Mouse (Mus musculus) forebrain, embryonic 10.5 days (tissue): ENCODE measurements at regions not wholly inside any gene's neighbourhood (a gene's known extent, or its start where the extent isn't known, plus 50 kb on each side); places are given as distances from the start of the nearest gene placed in this dataset.

Experiments
- DNase-seq: peaks from one replicate; pipeline ENCODE4 v3.0.0-alpha.2; 2017; ENCODE audit warnings: low spot score; ENCODE audit errors: extremely low spot score
- H3K27ac ChIP-seq: fragments of 300-500 bp; sonication (generic); 2 replicates; pipeline ENCODE4 v1.5.1; 2016; ENCODE audit warnings: mild to moderate bottlenecking
- H3K27me3 ChIP-seq: fragments of 300-500 bp; sonication (generic); 2 replicates; pipeline ENCODE4 v1.6.1; 2016; ENCODE audit warnings: mild to moderate bottlenecking; ENCODE audit not compliant: poor library complexity, severe bottlenecking
- H3K36me3 ChIP-seq: fragments of 300-500 bp; sonication (generic); replicated peaks from 2 replicates; pipeline ENCODE4 v1.6.1; 2016; ENCODE audit warnings: mild to moderate bottlenecking, moderate library complexity
- H3K4me1 ChIP-seq: fragments of 300-500 bp; sonication (generic); 2 replicates; pipeline ENCODE4 v1.6.1; 2016
- H3K4me3 ChIP-seq: fragments of 300-500 bp; sonication (generic); 2 replicates; pipeline ENCODE4 v1.5.1; 2016; ENCODE audit warnings: mild to moderate bottlenecking, moderate library complexity
- H3K9me3 ChIP-seq: fragments of 300-500 bp; sonication (generic); 2 replicates; pipeline ENCODE4 v1.6.1; 2016; ENCODE audit warnings: mild to moderate bottlenecking, moderate library complexity
- WGBS: fragments of 180-500 bp; shearing (Covaris S2); methylation state at CpG from one replicate; pipeline ENCODE4 v1.1.7; 2016; 5-methylcytosine and 5-hydroxymethylcytosine counted together

DNA sequence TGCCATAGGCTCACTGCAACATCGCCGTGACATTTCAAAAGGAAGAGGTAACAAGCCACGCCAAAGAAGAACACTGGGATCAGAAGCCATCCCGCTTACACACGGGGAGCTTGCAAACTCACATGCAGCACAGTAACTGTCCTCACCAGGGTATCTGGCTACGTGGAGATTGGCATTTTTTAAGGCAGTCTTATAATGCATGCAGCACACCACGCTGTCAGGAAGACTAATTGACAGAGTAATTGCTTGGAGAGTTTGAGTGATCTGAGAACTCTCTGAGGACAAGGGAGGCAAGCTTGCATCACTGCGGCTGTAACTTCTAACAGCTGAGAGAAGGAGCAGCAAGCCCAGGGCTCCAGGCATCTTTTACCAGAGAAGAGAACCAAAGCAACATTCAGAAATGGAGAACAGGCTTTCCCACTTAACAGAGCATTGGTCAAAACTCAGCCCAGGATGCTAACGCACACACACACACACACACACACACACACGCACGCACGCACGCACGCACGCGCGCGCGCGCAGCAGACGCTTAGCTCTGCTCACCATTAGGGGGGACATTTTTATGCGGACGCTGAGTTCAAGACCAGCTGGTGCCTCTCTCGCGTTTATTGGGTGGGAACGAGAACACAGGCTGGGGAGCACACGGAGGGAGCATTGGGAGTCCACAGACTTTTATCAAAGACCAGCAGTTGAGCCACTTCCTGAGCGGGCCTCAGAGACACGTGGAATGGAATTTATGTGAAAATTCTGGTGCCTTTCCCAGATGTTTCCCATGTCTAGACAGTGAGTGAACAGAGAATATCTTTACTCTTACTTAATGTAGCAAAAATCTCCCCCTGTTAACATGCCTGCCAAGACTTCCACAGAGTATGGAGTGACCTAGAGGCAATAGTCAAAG, 66.6 kb downstream of the 1700129C05Rik start:
- WGBS, result 40% methylated on average over 29 of the region's 29 CpGs
- Histone ChIP-seq H3K36me3 (no peaks in the 10 kb centered on the region), H3K9me3 (no peaks in the 10 kb centered on the region), H3K27me3 (no peaks in the 10 kb centered on the region), H3K27ac (no peak overlapping the region), H3K4me1 (peaks cover 19% of the 10 kb centered on the region), H3K4me3 (peak overlapping the region; percentile 29)
- peak; percentile 19 for DNase-seq

DNA sequence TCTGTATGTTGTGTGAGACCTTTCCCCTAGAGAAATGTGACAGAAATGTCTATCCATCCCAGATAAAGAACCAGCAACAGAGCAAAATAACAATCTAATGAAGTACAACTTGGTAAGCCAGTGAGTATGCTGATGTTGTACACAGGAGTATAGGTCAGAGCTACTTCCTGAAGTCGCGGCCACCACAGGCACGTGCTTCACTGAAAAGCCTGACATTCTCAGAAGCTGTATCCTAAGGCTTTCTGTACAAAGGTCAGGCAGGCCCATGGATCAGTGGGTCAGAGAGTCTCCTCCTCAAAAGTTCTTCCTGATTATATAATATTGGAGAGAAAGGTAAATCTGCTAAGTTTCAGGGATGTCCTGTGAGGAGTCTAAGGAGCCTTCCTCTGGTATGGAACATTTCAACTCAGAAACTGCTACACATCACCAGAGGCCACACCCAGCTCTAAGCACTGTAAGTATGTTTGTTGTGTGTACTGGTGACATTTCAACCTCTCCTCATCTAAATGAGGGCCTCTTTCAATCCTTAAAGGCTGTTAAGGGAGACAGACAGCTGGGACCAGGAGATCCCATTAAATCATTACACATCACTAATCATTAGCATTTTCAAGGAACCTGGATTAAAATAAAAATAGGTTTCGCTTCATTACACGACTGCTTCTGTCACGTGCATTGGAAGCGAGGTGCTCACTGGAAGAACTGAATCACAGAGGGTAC, 70.2 kb downstream of the 1700129C05Rik start:
- 75% methylated on average over 7 of the region's 7 CpGs for WGBS
- Histone ChIP-seq H3K4me3 (no peak overlapping the region), H3K9me3 (no peaks in the 10 kb centered on the region), H3K27me3 (no peaks in the 10 kb centered on the region), H3K4me1 (peaks cover 19% of the 10 kb centered on the region), H3K27ac (no peak overlapping the region), H3K36me3 (no peaks in the 10 kb centered on the region)
- no peak for DNase-seq

DNA sequence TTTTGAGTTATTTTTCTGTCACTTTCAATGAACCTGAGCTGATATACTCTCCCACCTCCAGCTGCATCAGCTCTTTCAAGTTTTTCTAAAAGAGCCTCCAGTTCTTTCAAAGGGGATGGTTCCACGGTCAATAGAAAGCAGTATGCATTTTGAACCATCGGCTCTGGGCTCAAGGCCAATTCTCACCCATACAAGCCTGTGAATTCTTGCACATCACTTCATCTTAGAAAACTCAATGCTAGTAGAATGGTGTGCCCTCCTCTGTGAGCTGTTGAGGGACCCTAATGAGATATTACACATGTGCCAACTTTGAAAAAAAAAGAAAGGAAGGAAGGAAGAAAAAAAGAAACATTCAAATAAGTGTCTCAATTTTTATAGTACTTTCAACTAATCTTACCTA, 72.6 kb downstream of the 1700129C05Rik start:
- no peak overlapping the region for H3K27ac ChIP-seq
- WGBS, result 91% methylated on average over 2 of the region's 2 CpGs
- no peaks in the 10 kb centered on the region for H3K36me3 ChIP-seq
- H3K27me3 ChIP-seq, result no peaks in the 10 kb centered on the region
- DNase-seq, result no peak
- H3K9me3 ChIP-seq, result no peaks in the 10 kb centered on the region
- peaks cover 7% of the 10 kb centered on the region; the same call in 1 of the 2 replicates for H3K4me1 ChIP-seq
- no peak overlapping the region for H3K4me3 ChIP-seq

DNA sequence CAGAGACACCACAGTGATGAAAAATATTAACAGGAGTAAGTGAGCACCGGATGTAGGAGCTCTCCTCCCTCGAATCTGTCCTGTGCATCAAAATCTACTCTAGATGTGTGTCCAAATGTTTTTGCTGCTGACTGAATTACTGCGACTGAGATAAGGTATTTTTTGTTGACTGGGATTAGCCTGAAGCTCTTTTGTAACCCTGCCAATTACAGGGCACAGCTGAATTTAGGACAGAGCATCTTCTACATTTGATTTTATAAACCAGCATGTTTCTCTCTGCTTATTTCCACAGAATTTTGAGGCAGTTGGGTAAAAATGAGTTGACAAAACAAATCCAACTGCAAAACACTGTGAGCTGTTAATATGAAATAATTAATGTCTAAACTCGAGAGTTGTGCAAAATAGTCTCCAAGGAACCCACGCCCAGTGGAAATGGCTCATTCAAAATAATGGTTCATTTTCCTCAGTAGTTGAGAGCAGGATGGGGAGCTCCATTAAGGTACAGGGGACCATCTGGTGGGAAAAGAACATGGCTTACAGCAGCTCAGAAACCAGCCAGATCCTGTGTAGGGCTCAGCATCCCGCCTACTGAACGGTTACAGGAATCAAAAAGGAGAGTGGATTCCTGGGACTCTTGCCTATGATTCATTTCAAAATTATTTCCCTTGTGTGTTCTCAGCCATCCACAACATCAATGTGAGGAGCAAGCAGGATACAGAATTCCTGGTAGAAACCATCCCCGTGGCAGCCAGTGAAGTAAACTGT, 76.1 kb downstream of the 1700129C05Rik start:
- 88% methylated on average over 8 of the region's 8 CpGs for WGBS
- Histone ChIP-seq H3K4me1 (no peaks in the 10 kb centered on the region), H3K9me3 (no peaks in the 10 kb centered on the region), H3K4me3 (no peak overlapping the region), H3K36me3 (no peaks in the 10 kb centered on the region), H3K27ac (no peak overlapping the region), H3K27me3 (no peaks in the 10 kb centered on the region)
- DNase-seq, result no peak

DNA sequence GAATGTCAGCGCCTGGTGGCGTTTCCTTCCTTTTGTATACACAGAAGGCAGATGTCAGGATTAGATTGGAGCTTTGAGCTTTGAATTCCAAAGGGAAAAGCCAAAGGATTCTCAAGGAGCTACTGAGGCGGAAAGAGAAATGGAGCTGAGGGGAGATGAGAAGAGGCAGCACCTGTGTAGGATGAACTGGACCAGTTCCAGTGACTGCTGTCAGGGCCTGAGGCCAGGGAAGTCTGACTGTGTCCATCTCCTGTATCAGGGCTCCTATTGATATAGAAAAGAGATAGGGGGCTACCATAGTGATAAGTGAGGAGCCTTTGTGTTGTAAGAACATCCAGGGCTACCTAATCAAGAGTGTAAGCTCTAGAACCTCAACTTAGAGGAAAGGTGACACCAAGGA, 79.5 kb downstream of the 1700129C05Rik start:
- Histone ChIP-seq H3K27ac (no peak overlapping the region), H3K4me1 (no peaks in the 10 kb centered on the region), H3K27me3 (no peaks in the 10 kb centered on the region), H3K9me3 (no peaks in the 10 kb centered on the region), H3K4me3 (no peak overlapping the region), H3K36me3 (no peaks in the 10 kb centered on the region)
- WGBS, result 75% methylated on average over 3 of the region's 3 CpGs
- no peak for DNase-seq

DNA sequence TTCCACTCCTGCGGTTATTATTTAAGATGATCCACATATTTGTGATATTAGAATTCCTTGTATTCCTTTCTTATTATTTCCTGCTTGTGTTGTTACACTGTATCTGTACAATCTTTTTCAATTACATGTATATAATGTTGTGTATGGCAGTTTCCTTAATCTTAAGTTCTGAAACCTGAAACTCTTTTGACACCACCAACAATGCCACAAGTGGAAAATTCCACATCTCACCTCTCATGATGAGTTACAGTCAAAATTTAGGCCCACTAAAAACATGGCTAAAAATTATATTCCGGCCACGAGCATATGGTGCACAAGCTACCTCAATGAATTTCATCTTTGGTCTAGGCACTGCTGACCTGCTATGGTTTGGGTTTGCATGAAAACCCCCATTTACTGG, 85.9 kb downstream of the 1700129C05Rik start:
- 91% methylated on average over 3 of the region's 3 CpGs for WGBS
- Histone ChIP-seq H3K27ac (no peak overlapping the region), H3K4me1 (no peaks in the 10 kb centered on the region; the same call in 1 of the 2 replicates)

DNA sequence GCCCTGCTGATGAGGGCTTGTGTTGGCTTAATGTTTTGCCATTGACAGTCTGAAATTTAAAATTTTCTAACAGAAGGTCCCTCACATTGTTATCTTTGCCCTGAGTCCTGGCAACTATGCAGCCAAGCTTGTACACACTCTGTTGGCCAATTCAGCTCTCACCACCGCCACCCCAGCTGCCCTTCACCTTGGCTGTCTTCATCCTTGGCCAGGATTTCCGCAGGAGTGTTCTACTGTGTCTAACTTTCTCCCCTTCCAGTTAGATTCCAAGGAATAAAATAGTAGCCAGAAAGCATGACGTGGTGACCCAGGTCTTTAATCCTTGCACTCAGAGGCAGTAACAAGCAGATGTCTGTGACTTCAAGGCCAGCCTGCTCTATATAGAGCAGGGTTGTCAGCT, 87.4 kb downstream of the 1700129C05Rik start:
- no peaks in the 10 kb centered on the region for H3K9me3 ChIP-seq
- 91% methylated on average over 3 of the region's 3 CpGs for WGBS
- H3K4me3 ChIP-seq, result no peak overlapping the region
- no peaks in the 10 kb centered on the region for H3K36me3 ChIP-seq
- no peak for DNase-seq
- H3K27ac ChIP-seq, result no peak overlapping the region
- H3K27me3 ChIP-seq, result no peaks in the 10 kb centered on the region
- H3K4me1 ChIP-seq, result peaks cover 9% of the 10 kb centered on the region

More for the DNA sequence above, 85.9 kb downstream of the 1700129C05Rik start:
- Histone ChIP-seq H3K4me3 (no peak overlapping the region), H3K27me3 (no peaks in the 10 kb centered on the region), H3K9me3 (no peaks in the 10 kb centered on the region), H3K36me3 (no peaks in the 10 kb centered on the region)
- no peak for DNase-seq

DNA sequence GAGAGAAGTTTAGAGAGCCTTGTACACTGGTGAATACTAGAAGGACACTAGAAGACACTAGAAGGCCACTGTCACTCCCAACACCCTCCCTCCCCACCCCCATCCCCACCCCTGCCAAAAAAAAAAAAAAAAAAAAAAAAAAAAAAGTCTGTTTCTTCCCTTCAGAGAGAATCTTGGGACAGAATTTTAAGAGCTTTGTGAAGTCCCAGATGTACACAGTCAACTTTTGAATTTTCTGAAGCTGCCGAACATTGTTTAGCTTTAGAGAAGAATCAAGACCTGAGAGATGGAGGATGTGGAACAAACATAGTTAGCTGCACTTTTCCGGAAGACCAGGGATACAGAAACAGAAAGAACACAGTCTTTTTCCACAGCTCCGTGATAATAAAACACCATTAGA, 90.3 kb downstream of the 1700129C05Rik start:
- Histone ChIP-seq H3K4me1 (peaks cover 9% of the 10 kb centered on the region), H3K36me3 (no peaks in the 10 kb centered on the region), H3K27me3 (no peaks in the 10 kb centered on the region), H3K27ac (no peak overlapping the region), H3K4me3 (no peak overlapping the region), H3K9me3 (no peaks in the 10 kb centered on the region)
- DNase-seq, result no peak
- 86% methylated on average over 3 of the region's 3 CpGs for WGBS

DNA sequence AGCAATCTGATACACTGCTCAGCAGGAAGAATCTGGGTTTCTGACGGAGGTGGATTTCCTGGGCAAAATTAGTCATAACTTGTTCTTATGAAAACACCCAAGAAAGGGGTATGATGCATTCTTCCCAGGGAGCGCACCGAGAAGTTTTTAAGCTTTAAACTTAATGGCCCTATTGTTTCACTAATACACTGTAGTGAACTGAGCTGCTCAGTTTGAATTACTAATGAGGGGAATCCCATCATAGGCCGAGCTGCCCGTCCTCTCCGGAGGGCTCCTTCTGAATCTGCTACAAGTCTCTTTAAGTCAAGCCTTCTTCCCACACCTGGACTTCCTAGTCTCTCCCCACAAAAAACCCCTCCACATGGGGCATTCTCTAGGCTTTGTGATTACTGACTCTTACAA, 91.2 kb downstream of the 1700129C05Rik start:
- Histone ChIP-seq H3K4me3 (no peak overlapping the region), H3K27me3 (no peaks in the 10 kb centered on the region), H3K36me3 (no peaks in the 10 kb centered on the region), H3K9me3 (no peaks in the 10 kb centered on the region), H3K27ac (no peak overlapping the region), H3K4me1 (peaks cover 9% of the 10 kb centered on the region)
- DNase-seq, result no peak
- 16% methylated on average over 6 of the region's 6 CpGs for WGBS

DNA sequence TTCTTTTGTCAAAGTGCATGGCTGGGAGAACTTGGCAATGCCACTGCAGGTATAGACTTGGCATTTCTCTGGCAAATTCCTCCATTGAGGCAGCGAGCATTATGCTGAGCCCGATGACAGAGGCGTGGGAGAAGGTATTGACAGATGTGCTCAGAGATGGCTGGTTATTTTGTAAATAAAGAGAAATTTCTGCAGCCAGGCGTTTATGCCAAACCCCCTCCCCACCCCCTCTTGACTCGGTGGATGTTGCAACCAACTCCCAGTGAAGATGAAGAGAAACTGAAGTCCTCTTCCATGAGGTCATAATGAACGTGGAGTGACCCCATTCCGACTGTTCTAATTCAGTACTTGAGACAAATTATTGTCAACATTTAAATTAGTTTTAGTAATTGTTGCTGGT, 97.0 kb downstream of the 1700129C05Rik start:
- WGBS, result 86% methylated on average over 7 of the region's 7 CpGs
- Histone ChIP-seq H3K4me1 (peaks cover 7% of the 10 kb centered on the region), H3K27me3 (no peaks in the 10 kb centered on the region), H3K27ac (no peak overlapping the region), H3K9me3 (no peaks in the 10 kb centered on the region), H3K4me3 (no peak overlapping the region), H3K36me3 (no peaks in the 10 kb centered on the region)
- DNase-seq, result no peak

DNA sequence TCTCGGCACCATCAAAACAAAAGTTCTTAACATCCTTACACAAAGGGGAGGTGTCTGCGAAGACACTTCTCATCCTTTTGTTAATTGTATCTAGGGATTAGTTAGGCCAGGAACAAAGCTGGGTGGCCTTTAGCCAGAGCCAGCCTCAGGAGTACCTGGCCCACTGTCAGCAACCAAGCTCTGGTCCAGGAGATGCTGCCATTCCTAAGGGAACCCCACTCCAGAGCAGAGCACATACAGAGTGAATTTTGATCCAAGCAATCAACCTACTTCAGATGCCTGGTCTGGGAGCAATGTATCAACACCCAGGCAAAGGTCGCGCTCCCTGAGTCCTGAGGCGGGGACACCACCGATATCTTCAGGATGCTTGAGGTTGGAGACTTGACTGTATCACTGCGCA, 97.5 kb downstream of the 1700129C05Rik start:
- WGBS, result 74% methylated on average over 7 of the region's 7 CpGs
- H3K4me3 ChIP-seq, result no peak overlapping the region
- peaks cover 7% of the 10 kb centered on the region for H3K4me1 ChIP-seq
- DNase-seq, result no peak
- H3K27ac ChIP-seq, result no peak overlapping the region
- H3K36me3 ChIP-seq, result no peaks in the 10 kb centered on the region
- no peaks in the 10 kb centered on the region for H3K9me3 ChIP-seq
- H3K27me3 ChIP-seq, result no peaks in the 10 kb centered on the region

DNA sequence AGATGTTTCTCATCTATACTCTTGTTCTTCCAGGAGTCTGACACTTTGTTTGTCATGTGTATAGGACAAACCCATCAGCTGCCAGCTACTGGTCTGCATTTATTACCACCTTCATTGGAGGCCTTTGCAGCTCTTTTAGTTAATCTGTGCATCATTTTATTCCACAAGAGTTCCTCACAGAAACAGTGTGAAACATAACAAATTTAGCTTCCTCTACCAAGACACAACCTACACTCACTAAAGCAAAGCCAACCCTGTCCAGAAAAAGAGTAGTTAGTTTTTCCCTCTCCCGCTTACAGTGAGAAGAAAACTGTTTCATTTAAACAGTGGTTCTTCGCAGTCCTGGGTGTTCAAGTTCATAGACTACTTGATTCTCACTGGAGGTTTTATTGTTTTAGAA, 100.5 kb downstream of the 1700129C05Rik start:
- peaks cover 7% of the 10 kb centered on the region for H3K4me1 ChIP-seq
- no peak overlapping the region for H3K27ac ChIP-seq
- H3K4me3 ChIP-seq, result no peak overlapping the region
- H3K36me3 ChIP-seq, result no peaks in the 10 kb centered on the region
- no peaks in the 10 kb centered on the region for H3K27me3 ChIP-seq
- H3K9me3 ChIP-seq, result no peaks in the 10 kb centered on the region
- 93% methylated on average over 2 of the region's 2 CpGs for WGBS
- DNase-seq, result no peak
